Mouse (Mus musculus) left cerebral cortex, adult 11 months (tissue): ENCODE measurements at regions not wholly inside any gene's neighbourhood (a gene's known extent, or its start where the extent isn't known, plus 50 kb on each side); places are given as distances from the start of the nearest gene placed in this dataset.
A peak's percentile ranks its signal among the peaks of the same experiment; 100 is the strongest.

ENCODE experiments used
- DNase-seq: peaks from one replicate; pipeline ENCODE4 v3.0.0; 2022; ENCODE audit warnings: low spot score

DNA sequence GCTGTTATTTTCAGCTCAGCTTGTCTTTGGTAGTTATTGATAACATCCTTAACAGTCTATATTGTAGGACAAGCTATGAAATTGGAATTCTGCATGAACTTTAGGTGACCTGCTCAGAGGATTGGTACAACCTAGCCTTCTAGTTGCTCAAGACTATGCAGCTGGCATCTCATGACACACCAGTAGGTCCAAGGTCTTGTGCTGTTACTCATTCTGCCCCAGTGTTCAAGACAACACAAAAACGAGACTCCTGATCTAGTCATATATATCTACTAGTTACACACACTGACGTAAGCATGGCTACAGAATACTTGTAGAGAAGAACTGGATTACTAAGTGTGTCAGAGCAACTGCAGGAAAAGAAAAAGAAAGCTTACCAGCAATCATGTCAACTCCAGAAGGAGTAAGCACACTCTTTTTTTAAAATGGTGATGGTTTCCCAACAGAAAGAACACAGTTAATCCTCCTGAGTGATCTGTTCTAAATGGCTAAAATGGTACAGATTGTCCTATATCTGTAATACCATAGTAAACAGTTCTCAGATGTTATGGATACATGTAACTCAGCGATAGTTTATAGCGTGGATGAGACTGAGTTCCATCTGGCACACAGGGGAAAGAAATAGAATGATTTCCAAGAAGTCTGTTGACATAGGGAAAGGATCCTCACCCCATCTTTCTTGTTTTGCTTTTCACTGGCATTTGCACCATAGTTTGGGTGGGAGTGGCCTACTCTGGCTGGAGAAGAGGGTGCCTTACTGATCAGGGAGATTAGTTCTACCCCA is 85.4 kb upstream of the Gm11146 start:
- no peak for DNase-seq

DNA sequence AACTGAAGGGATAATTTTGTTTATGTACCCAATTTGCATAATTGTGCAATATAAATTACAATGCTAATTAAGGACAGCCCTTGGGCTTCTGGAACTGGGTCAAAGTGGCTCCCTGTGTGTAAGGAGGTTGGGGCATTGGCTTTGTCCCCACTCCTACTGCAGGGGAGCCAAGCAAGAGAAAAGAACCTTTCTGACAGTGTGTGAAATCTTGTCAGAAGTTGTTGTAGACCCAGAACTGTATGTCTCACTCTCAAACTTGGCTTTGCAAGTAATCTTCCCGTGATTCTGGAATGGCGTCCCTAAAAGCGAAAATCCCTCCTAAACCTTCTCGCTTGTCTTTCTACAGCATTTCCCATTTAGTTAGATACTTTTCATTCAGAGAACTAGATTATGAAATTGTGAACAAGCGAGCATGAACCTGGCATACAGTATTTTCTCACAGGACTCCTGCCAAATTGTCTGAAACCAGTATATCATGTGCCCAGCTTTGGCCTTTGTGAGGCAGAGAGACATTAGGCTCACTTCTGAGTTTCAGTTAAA is 83.8 kb upstream of the Gm11146 start:
- DNase-seq: no peak

DNA sequence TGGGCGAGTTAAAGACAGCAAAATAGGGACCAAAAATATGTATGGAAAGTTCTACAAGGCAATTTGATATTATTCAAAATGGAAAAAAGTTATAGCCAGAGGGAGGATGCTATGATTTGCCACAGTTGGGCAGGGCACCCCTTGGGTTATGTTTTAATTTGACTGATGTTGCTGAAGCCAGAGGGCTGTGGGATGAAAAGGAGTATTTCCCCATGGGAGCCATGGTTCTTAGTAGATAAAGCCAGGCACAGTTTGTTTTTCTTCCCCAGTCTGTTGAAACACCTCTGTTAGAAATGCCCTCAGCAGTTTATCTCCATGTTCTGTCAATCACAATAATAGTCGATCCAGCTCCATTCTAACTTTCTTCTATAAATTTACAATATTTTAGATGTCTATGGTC is 82.6 kb upstream of the Gm11146 start:
- DNase-seq: no peak

DNA sequence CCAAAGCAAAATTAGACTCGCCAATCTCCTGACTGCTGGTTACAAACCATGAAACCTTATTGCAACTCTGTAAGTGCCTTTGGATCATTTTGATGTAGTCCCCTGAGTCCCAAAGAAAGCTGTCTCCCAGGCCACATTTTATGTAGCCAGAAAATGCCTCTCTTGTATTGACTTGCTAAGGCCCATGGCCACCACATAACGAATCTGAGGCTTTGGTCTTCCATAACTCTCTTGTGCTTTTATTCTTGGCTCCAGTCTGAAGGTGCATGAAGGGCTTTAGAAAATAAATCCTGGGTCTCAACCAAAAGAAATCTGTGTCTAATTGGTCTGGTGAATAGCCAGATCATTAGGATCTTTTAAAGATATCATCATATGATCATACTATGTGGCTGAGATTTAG is 77.3 kb upstream of the Gm11146 start:
- no peak for DNase-seq

DNA sequence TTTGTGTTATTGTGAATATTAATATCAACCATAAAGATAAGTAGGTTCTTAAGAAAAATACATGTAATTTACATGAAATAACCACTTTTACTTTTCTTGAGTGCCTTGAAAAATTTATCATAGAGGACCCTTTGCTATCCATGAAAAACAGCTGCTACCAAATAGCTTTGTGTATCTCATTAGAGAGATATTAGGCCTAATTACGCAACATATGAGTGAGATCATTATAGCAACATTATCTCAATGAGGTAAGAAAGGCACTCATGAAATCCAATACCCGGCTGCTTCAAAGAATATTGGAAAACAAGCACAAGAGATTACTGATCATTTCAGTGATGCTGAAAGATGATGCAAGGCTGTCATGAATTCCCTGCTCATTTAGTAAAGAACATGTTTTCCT is 74.9 kb upstream of the Gm11146 start:
- DNase-seq: no peak

DNA sequence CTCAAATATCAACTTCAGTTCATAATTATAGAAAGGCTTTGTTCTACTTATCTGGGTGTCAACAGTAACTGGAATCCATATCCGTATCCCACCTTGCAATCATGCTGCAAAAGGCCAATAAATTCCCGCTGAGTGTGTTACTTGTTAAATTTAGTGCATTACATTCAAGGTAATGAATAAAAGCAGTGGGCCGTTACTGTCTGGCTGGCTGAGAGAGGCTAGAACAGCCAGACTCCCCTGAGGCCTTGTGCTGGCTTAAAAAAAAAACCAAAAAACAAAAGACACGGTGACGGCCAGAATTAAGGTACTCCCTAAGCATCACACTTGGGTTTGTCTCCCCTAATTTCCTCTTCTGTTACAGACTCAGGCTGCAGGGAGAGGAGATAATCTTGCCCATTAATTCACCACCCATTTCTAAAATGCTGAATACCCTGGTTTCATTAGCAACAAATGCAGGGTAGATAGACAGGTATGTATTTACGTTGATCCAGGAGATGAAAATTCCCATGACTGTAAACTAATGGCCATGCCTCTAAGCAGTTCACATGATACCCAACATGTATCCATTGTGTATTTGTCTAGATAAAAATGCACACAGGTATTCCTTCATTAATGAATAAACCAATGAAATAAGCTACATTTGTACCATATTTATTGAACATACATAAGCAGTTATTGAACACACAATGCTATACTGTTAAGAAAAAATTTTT is 74.1 kb upstream of the Gm11146 start:
- DNase-seq: no peak

DNA sequence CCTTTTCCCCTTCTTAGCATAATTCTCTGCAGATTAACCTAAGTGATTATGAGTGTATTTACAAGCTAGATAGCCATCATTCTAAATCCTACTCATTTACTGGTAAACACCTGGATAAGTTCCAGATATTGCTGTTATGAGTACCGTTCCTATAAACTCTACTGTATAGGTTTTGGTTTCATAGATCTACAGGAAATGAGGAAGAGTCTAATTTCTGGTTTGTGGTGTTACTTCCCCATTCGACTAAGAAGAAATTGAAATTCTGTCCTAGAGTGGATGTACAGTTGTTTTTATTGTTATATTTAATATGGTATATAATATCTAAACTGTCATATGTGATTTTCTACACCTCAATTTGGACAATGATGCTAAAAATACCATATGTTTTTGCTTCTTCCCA is 69.4 kb upstream of the Gm11146 start:
- DNase-seq: no peak

DNA sequence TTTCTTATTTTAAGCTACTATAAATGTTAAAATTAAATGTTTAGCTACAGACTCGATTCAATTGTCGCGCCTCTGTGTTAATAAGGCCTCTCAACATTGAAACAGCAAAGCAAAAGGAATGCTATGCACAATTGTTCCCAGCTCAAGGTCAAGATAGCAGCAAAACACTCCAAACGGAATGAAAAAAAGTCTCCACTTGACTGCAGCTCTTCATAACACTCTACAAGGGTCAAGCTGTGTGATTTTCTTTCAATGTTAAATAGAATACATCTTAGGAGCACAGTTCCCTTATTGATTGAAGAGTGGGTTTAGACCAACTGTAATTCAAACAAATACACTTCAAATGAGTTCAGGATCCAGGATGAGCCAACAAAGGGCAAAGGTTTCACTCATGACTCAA is 63.9 kb upstream of the Gm11146 start:
- no peak for DNase-seq

DNA sequence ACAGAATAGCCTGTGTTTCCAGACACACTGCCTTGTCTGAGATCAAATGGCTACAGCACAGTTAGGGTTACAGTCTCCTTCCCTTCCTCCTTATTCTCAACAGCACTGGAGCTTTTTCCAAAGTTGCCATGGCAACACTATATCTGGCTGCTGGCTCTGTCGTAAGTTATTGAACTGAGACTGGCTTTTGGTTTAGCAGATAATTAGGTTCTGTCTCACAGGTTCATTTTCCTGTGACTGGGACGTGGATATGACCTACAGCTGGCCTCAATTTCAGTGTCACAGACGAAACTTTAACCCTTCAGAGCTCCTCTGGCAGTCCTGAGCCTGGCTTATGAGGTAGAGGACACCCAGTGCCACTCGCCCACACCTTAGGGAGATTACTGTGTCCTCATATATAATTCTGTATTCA is 60.2 kb upstream of the Gm11146 start:
- DNase-seq: peak; percentile 69

DNA sequence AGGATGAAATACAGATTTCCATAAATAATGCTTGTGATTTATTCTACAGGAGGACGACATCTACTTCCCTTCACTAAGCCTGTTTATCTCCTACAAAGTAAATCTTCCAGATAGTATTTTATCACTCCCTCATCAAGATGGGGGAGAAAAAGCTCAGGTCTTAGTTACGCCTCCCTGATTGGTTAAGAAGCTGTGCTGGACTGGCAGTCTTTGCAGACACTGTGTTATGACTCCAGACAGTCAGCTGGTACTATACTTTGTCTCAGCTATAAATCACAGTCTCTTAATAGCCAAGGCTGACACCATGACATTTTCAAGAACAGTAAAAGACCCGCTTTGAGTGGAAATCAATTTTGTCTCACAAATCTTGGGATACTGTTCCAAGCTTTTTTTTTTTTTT is 51.4 kb upstream of the Gm11146 start:
- no peak for DNase-seq
